ENCODE assay signal across 6 mouse cellular contexts in the genomic region with DNA sequence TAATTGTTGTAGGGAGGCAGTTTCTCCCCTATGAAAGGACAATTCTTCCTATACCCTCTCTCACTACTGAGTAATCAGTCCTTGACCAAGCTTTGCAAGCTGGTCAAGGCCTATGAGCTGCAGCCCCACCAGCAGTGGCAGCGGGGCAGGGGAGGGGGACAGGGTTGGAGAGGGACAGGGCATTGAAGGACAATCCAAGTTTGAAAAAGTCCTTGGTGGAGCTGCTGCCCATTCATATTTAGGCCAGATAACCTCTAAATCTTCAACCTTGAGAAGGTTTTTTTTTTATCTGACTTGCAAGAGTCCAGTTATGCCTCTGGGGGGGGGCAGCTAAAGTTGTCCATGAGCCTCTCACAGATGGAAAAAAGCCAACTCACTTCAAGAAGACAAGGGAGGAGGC.
"Had no signal": no experiment of that assay in that cellular context is flagged by ENCODE, and none has a peak within 500 bp of the region (broad histone marks: within the 10 kb centered on the region; RNA-seq: fewer than 3 reads in every experiment).

No protein-coding gene starts in this region.

- DNase-seq: kidney, adult 18-20 months; kidney, postnatal 10 days; lung, embryonic 14.5 days; lung, postnatal 10 days; lung, postnatal 4 days; thymus, postnatal 4 days had no signal
